Mouse (Mus musculus) stomach, postnatal 0 days (tissue): ENCODE data around the gene Tcf7.

Experiments used
- CTCF ChIP-seq: IDR thresholded peaks from 2 replicates; pipeline ENCODE4 v1.5.1; 2016; ENCODE audit warnings: antibody characterized with exemption, low read depth, mild to moderate bottlenecking, moderate library complexity
- EP300 ChIP-seq: optimal IDR thresholded peaks from 2 replicates; pipeline ENCODE3; 2016; ENCODE audit warnings: antibody characterized with exemption

DNA sequence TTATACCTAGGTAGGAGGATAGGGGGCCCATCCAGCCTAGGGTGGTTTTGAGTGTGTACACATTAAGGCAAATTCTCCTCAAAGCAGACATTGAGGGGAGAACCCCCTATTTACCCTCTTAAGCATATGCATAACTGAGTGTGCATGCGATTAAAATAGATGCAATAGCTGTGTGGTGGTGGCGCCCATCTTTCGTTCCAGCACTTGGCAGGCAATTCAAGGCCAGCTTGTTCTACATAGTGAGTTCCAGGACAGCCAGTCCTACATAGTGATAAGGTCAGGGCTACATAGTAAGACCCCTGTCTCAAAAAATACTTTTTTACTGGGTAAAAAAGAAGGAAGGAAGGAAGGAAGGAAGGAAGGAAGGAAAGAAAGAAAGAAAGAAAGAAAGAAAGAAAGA, 19.9 kb upstream of the Tcf7 start:
- TF ChIP-seq CTCF (no peak), EP300 (no peak)
